Mouse (Mus musculus) lung, adult 2 months (tissue): Measurements from ENCODE around the gene Dctn1.

Source experiments
- CTCF ChIP-seq: fragments of 200-500 bp; IDR thresholded peaks from 2 replicates; pipeline ENCODE4 v1.5.1; 2011; ENCODE audit warnings: mild to moderate bottlenecking, low read length, control low read depth; ENCODE audit not compliant: insufficient read depth
- POLR2A ChIP-seq: fragments of 200-500 bp; IDR thresholded peaks from 2 replicates; pipeline ENCODE4 v1.6.1; 2011; ENCODE audit warnings: low read depth, mild to moderate bottlenecking, control low read depth, low read length, borderline replicate concordance; ENCODE audit errors: extremely low read depth

GRCm38 (mm10) chr6:83215002-83215666 lies 49.4 kb downstream of the Dctn1 start:
- TF ChIP-seq CTCF (peak; percentile 81), POLR2A (no peak)
